Mouse (Mus musculus) intestine, embryonic 14.5 days (tissue): Measurements from ENCODE around the gene Pcsk5. TPM values are rescaled to one million over a fixed set of nuclear protein-coding genes. Genes with fewer than 3 reads are reported as not detected.

Experiments
- ATAC-seq: fragments of 200-750 bp; cut with Nextera tagmentation; replicated peaks from 2 replicates; pipeline ENCODE4 v1.8.0; 2017; ENCODE audit warnings: low read depth, moderate number of reproducible peaks, moderate TSS enrichment, moderate library complexity; ENCODE audit not compliant: low FRiP score, low TSS enrichment
- DNase-seq: peaks from one replicate; pipeline ENCODE4 v3.0.0-alpha.2; 2018; ENCODE audit warnings: low spot score
- H3K27ac ChIP-seq: fragments of 300-500 bp; sonication (generic); 2 replicates; pipeline ENCODE4 v1.5.1; 2014; ENCODE audit warnings: low read depth, mild to moderate bottlenecking, control low read depth
- H3K27me3 ChIP-seq: fragments of 300-500 bp; sonication (generic); replicated peaks from 2 replicates; pipeline ENCODE4 v1.6.1; 2014; ENCODE audit warnings: low read length, control low read depth; ENCODE audit not compliant: control insufficient read depth, insufficient read depth
- H3K36me3 ChIP-seq: fragments of 300-500 bp; sonication (generic); 2 replicates; pipeline ENCODE4 v1.6.1; 2014; ENCODE audit warnings: low read length, control low read depth; ENCODE audit not compliant: control insufficient read depth, insufficient read depth
- H3K4me1 ChIP-seq: fragments of 300-500 bp; sonication (generic); replicated peaks from 2 replicates; pipeline ENCODE4 v1.6.1; 2014; ENCODE audit warnings: low read length, control low read depth, mixed read lengths; ENCODE audit not compliant: control insufficient read depth, insufficient read depth
- H3K4me2 ChIP-seq: fragments of 300-500 bp; sonication (generic); 2 replicates; pipeline ENCODE4 v1.6.1; 2014; ENCODE audit warnings: low read length
- H3K4me3 ChIP-seq: fragments of 300-500 bp; sonication (generic); 2 replicates; pipeline ENCODE4 v1.5.1; 2014; ENCODE audit warnings: low read depth, low read length, control low read depth, mixed read lengths
- H3K9ac ChIP-seq: fragments of 300-500 bp; sonication (generic); 2 replicates; pipeline ENCODE4 v1.6.1; 2014; ENCODE audit warnings: mild to moderate bottlenecking, low read length
- H3K9me3 ChIP-seq: fragments of 300-500 bp; sonication (generic); 2 replicates; pipeline ENCODE4 v1.6.1; 2016; ENCODE audit warnings: low read length, control low read depth; ENCODE audit not compliant: control insufficient read depth
- WGBS: fragments of 180-500 bp; shearing (Covaris S2); extraction: QIAGEN DNeasy Blood & Tissue Kit; methylation state at CpG from one replicate; pipeline ENCODE4 v1.1.7; 2014; 5-methylcytosine and 5-hydroxymethylcytosine counted together
- polyA plus RNA-seq: library from polyadenylated mRNA; unstranded; fragments of >200 nt; fragmentation: Nextera tagmentation; extraction: Ambion mirVana; gene quantifications from 2 replicates; pipeline ENCODE4 v1.2.1, GENCODE M21; 2014

Pcsk5 gene
- polyA plus RNA-seq, 1 experiment from 2014 or later = 27.4 TPM

GRCm38 (mm10) chr19:17793457-17793856 is 44.0 kb downstream of the Pcsk5 start:
- H3K4me2 ChIP-seq = no peak overlapping the region
- H3K27me3 ChIP-seq = no peaks in the 10 kb centered on the region
- no peaks in the 10 kb centered on the region for H3K9me3 ChIP-seq
- no peaks in the 10 kb centered on the region for H3K4me1 ChIP-seq
- H3K9ac ChIP-seq = no peak overlapping the region
- ATAC-seq (no peak), DNase-seq (no peak)
- no peak overlapping the region for H3K4me3 ChIP-seq
- no peak overlapping the region for H3K27ac ChIP-seq
- H3K36me3 ChIP-seq = peaks cover 4% of the 10 kb centered on the region
- 89% methylated on average over 4 of the region's 4 CpGs for WGBS

- H3K4me1 ChIP-seq = no peaks in the 10 kb centered on the region
- 84% methylated on average over 5 of the region's 5 CpGs for WGBS
- H3K36me3 ChIP-seq = peaks cover 4% of the 10 kb centered on the region
- DNase-seq = no peak
- no peak overlapping the region for H3K4me2 ChIP-seq
- no peak overlapping the region for H3K4me3 ChIP-seq
- ATAC-seq = no peak
- H3K27me3 ChIP-seq = no peaks in the 10 kb centered on the region
- H3K9ac ChIP-seq = no peak overlapping the region
- no peak overlapping the region for H3K27ac ChIP-seq
- no peaks in the 10 kb centered on the region for H3K9me3 ChIP-seq
These were observed 45.9 kb downstream of the Pcsk5 start for GRCm38 (mm10) chr19:17791485-17792052.

- Histone ChIP-seq H3K27me3 (no peaks in the 10 kb centered on the region), H3K4me1 (no peaks in the 10 kb centered on the region), H3K36me3 (peaks cover 4% of the 10 kb centered on the region), H3K9me3 (no peaks in the 10 kb centered on the region), H3K4me2 (no peak overlapping the region), H3K9ac (no peak overlapping the region), H3K27ac (no peak overlapping the region), H3K4me3 (no peak overlapping the region)
- DNase-seq = no peak
- no peak for ATAC-seq
- WGBS = 83% methylated on average over 10 of the region's 10 CpGs
These were observed 48.7 kb downstream of the Pcsk5 start for GRCm38 (mm10) chr19:17788617-17789317.

- Histone ChIP-seq H3K27ac (no peak overlapping the region), H3K4me3 (no peak overlapping the region), H3K36me3 (no peaks in the 10 kb centered on the region; the same call in 1 of the 2 replicates), H3K4me1 (no peaks in the 10 kb centered on the region), H3K27me3 (no peaks in the 10 kb centered on the region), H3K4me2 (no peak overlapping the region), H3K9me3 (no peaks in the 10 kb centered on the region), H3K9ac (no peak overlapping the region)
- DNase-seq (no peak), ATAC-seq (no peak)
- 76% methylated on average over 3 of the region's 3 CpGs for WGBS
These were observed 50.7 kb downstream of the Pcsk5 start for GRCm38 (mm10) chr19:17786744-17787143.

GRCm38 (mm10) chr19:17784401-17785192 is 52.8 kb downstream of the Pcsk5 start:
- no peaks in the 10 kb centered on the region for H3K27me3 ChIP-seq
- H3K4me3 ChIP-seq = no peak overlapping the region
- H3K4me1 ChIP-seq = no peaks in the 10 kb centered on the region
- DNase-seq (no peak), ATAC-seq (no peak)
- H3K9ac ChIP-seq = no peak overlapping the region
- no peak overlapping the region for H3K27ac ChIP-seq
- H3K9me3 ChIP-seq = no peaks in the 10 kb centered on the region
- H3K36me3 ChIP-seq = no peaks in the 10 kb centered on the region; the same call in 1 of the 2 replicates
- H3K4me2 ChIP-seq = no peak overlapping the region
- 70% methylated on average over 2 of the region's 2 CpGs for WGBS

- no peak for DNase-seq
- H3K36me3 ChIP-seq = no peaks in the 10 kb centered on the region
- H3K9me3 ChIP-seq = no peaks in the 10 kb centered on the region
- no peak overlapping the region for H3K27ac ChIP-seq
- H3K4me1 ChIP-seq = no peaks in the 10 kb centered on the region
- no peak for ATAC-seq
- H3K4me3 ChIP-seq = no peak overlapping the region
- H3K4me2 ChIP-seq = no peak overlapping the region
- H3K9ac ChIP-seq = no peak overlapping the region
- 85% methylated on average over 2 of the region's 2 CpGs for WGBS
- no peaks in the 10 kb centered on the region for H3K27me3 ChIP-seq
These were observed 54.2 kb downstream of the Pcsk5 start for GRCm38 (mm10) chr19:17783231-17783630.

- Histone ChIP-seq H3K4me3 (no peak overlapping the region), H3K4me1 (no peaks in the 10 kb centered on the region), H3K9ac (no peak overlapping the region), H3K27me3 (no peaks in the 10 kb centered on the region), H3K36me3 (no peaks in the 10 kb centered on the region), H3K27ac (no peak overlapping the region), H3K4me2 (no peak overlapping the region), H3K9me3 (no peaks in the 10 kb centered on the region)
- DNase-seq (no peak), ATAC-seq (no peak)
- WGBS = 78% methylated on average over 4 of the region's 4 CpGs
These were observed 56.1 kb downstream of the Pcsk5 start for GRCm38 (mm10) chr19:17781323-17781722.

- Histone ChIP-seq H3K9ac (no peak overlapping the region), H3K27me3 (no peaks in the 10 kb centered on the region), H3K4me1 (peaks cover 4% of the 10 kb centered on the region; the same call in 1 of the 2 replicates), H3K4me2 (no peak overlapping the region), H3K27ac (no peak overlapping the region), H3K4me3 (no peak overlapping the region), H3K36me3 (no peaks in the 10 kb centered on the region), H3K9me3 (no peaks in the 10 kb centered on the region)
- WGBS = 49% methylated on average over 2 of the region's 2 CpGs
- DNase-seq (no peak), ATAC-seq (peak; percentile 94)
These were observed 61.5 kb downstream of the Pcsk5 start for GRCm38 (mm10) chr19:17775943-17776342.
